Comparison of ENCODE assay signal across 38 mouse cellular contexts in genomic region chr1:172497428-172497827, GRCm38 (mm10). TPM values are rescaled to one million over a fixed set of nuclear protein-coding genes. Genes with fewer than 3 reads are reported as not detected.
"Had no signal": no experiment of that assay in that cellular context is flagged by ENCODE, and none has a peak within 500 bp of the region (broad histone marks: within the 10 kb centered on the region; RNA-seq: fewer than 3 reads in every experiment).

No protein-coding gene starts in this region.

- ATAC-seq: liver, embryonic 12.5 days; liver, postnatal 0 days; lung, postnatal 0 days; midbrain, embryonic 13.5 days; midbrain, embryonic 15.5 days; midbrain, embryonic 16.5 days had no signal

- H3K36me3 ChIP-seq: liver, embryonic 12.5 days; liver, embryonic 13.5 days; liver, embryonic 15.5 days had no signal

- H3K4me3 ChIP-seq: limb, embryonic 10.5 days; limb, embryonic 12.5 days; limb, embryonic 13.5 days; limb, embryonic 15.5 days; liver, embryonic 12.5 days; liver, embryonic 13.5 days; liver, embryonic 15.5 days; lung, embryonic 15.5 days; megakaryocyte, embryonic 14.5 days; midbrain, embryonic 10.5 days; midbrain, embryonic 12.5 days; midbrain, embryonic 13.5 days; midbrain, embryonic 15.5 days; myocyte; neural tube, embryonic 12.5 days had no signal

- DNase-seq: left cerebral cortex, postnatal 4 days; liver; liver, embryonic 13.5 days; liver, postnatal 0 days; lung, adult 18-20 months; lung, adult 2 months; lung, embryonic 14.5 days; lung, postnatal 10 days; lung, postnatal 14 days; lung, postnatal 36 days; lung, postnatal 4 days; midbrain, embryonic 14.5 days had no signal

- H3K9me3 ChIP-seq: limb, embryonic 10.5 days; limb, embryonic 12.5 days; limb, embryonic 13.5 days; limb, embryonic 15.5 days; liver, embryonic 12.5 days; liver, embryonic 13.5 days; liver, embryonic 15.5 days; lung, embryonic 15.5 days; megakaryocyte, embryonic 14.5 days; midbrain, embryonic 10.5 days; midbrain, embryonic 12.5 days; midbrain, embryonic 13.5 days; midbrain, embryonic 15.5 days; neural tube, embryonic 12.5 days had no signal

- H3K4me2 ChIP-seq: limb, embryonic 12.5 days; limb, embryonic 13.5 days; limb, embryonic 15.5 days; liver, embryonic 11.5 days; liver, embryonic 12.5 days; liver, embryonic 13.5 days; liver, embryonic 15.5 days; lung, embryonic 14.5 days; lung, embryonic 15.5 days; midbrain, embryonic 11.5 days; midbrain, embryonic 12.5 days; midbrain, embryonic 13.5 days; midbrain, embryonic 15.5 days; neural tube, embryonic 12.5 days had no signal

- H3K27ac ChIP-seq: limb, embryonic 10.5 days; limb, embryonic 12.5 days; limb, embryonic 13.5 days; limb, embryonic 15.5 days; liver, embryonic 12.5 days; liver, embryonic 13.5 days; liver, embryonic 14.5 days; liver, embryonic 15.5 days; lung, embryonic 15.5 days; macrophage; midbrain, embryonic 10.5 days; midbrain, embryonic 12.5 days; midbrain, embryonic 13.5 days; midbrain, embryonic 15.5 days; neural tube, embryonic 12.5 days had no signal

- H3K27me3 ChIP-seq: limb, embryonic 15.5 days; lung, embryonic 15.5 days had no signal

- H3K9ac ChIP-seq: limb, embryonic 12.5 days; limb, embryonic 13.5 days; limb, embryonic 15.5 days; liver, embryonic 12.5 days; liver, embryonic 13.5 days; liver, embryonic 14.5 days; liver, embryonic 15.5 days; liver, postnatal 0 days; lung, embryonic 14.5 days; lung, embryonic 15.5 days; midbrain, embryonic 12.5 days; midbrain, embryonic 13.5 days; midbrain, embryonic 15.5 days; neural tube, embryonic 12.5 days had no signal

RNA-seq across cellular contexts. Expression of gene Slamf9, which starts 22.3 kb away (rescaled TPM):
- total RNA-seq: megakaryocyte-erythroid progenitor cell, adult 5-6 weeks had no signal
- polyA plus RNA-seq: midbrain, embryonic 14.5 days had no signal

RNA-seq across cellular contexts. Expression of gene Cfap45, which starts 23.2 kb away (rescaled TPM):
- total RNA-seq: megakaryocyte progenitor cell, adult 5-6 weeks; monocyte, adult 5-6 weeks had no signal
- polyA plus RNA-seq: liver, adult 2 months; myocyte had no signal

RNA-seq across cellular contexts. Expression of gene Vsig8, which starts 58.3 kb away (rescaled TPM):
- total RNA-seq: left cerebral cortex, postnatal 4 days; liver, adult 2 months; megakaryocyte progenitor cell, adult 5-6 weeks; megakaryocyte, adult 5-6 weeks; megakaryocyte-erythroid progenitor cell, adult 5-6 weeks; monocyte, adult 5-6 weeks had no signal
- polyA plus RNA-seq: limb, embryonic 10.5 days; limb, embryonic 11.5 days; limb, embryonic 12.5 days; liver, adult 2 months; liver, embryonic 11.5 days; liver, embryonic 12.5 days; liver, embryonic 13.5 days; liver, embryonic 14.5 days; liver, embryonic 15.5 days; liver, postnatal 0 days; myocyte had no signal
